In the genomic region with DNA sequence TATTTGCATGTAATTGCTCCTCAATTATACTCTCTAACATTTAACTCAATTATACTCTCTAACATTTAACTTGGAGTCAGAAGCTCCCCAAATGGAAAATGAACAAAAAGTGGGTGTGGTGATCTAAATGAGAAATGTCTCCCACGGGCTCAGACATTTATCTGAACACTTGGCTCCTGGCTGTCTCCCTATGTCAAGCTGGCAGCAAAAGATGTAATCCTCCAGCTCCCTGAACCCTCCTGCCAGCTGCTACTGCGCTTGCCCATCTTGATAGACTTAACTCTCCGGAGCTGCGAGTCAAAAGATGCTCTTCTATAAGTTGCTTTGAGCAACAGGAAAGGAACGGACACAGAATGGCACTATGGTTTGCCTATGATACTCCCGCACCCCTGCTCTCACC, we compare ENCODE assay signal across 22 mouse cellular contexts. TPM values are rescaled to one million over a fixed set of nuclear protein-coding genes. Genes with fewer than 3 reads are reported as not detected.
"Had no signal": no experiment of that assay in that cellular context is flagged by ENCODE, and none has a peak within 500 bp of the region (broad histone marks: within the 10 kb centered on the region; RNA-seq: fewer than 3 reads in every experiment).

No protein-coding gene starts in this region.

- H3K9ac ChIP-seq: limb, embryonic 13.5 days; liver, embryonic 15.5 days; midbrain, embryonic 13.5 days; neural tube, embryonic 12.5 days; stomach, embryonic 15.5 days had no signal

- H3K4me3 ChIP-seq: left cerebral cortex, adult 2 months; limb, embryonic 13.5 days; liver, embryonic 15.5 days; midbrain, embryonic 13.5 days; neural tube, embryonic 12.5 days; stomach, embryonic 15.5 days had no signal

- H3K4me2 ChIP-seq: limb, embryonic 13.5 days; liver, embryonic 11.5 days; liver, embryonic 15.5 days; midbrain, embryonic 13.5 days; neural tube, embryonic 12.5 days; stomach, embryonic 15.5 days had no signal

- H3K9me3 ChIP-seq: limb, embryonic 13.5 days; liver, embryonic 15.5 days; midbrain, embryonic 13.5 days; stomach, embryonic 15.5 days had no signal

- H3K36me3 ChIP-seq: limb, embryonic 13.5 days; liver, embryonic 15.5 days; midbrain, embryonic 13.5 days; neural tube, embryonic 12.5 days; stomach, embryonic 15.5 days had no signal

- H3K27ac ChIP-seq: limb, embryonic 13.5 days; liver, embryonic 15.5 days; midbrain, embryonic 13.5 days; neural tube, embryonic 12.5 days; stomach, embryonic 15.5 days had no signal

- H3K27me3 ChIP-seq: limb, embryonic 13.5 days; liver, embryonic 15.5 days; midbrain, embryonic 13.5 days; neural tube, embryonic 12.5 days; stomach, embryonic 15.5 days had no signal

- ATAC-seq: intestine, postnatal 0 days; lung, postnatal 0 days; midbrain, embryonic 13.5 days had no signal

- DNase-seq: kidney, adult 8-10 months; kidney, postnatal 25 days; lung, adult 2 months; lung, postnatal 36 days; retina, postnatal 1 day; right cerebral cortex, postnatal 4 days; thymus, postnatal 4 days had no signal

- H3K4me1 ChIP-seq: limb, embryonic 13.5 days; liver, embryonic 15.5 days; midbrain, embryonic 13.5 days; neural tube, embryonic 12.5 days; stomach, embryonic 15.5 days had no signal

RNA-seq across cellular contexts. Expression of gene Fbll1, which starts 54.1 kb away (rescaled TPM):
- total RNA-seq: megakaryocyte progenitor cell, adult 5-6 weeks; monocyte, adult 5-6 weeks; neutrophil, adult 5-6 weeks had no signal
- polyA plus RNA-seq: kidney, embryonic 16.5 days; limb, embryonic 13.5 days; liver, embryonic 11.5 days; liver, embryonic 15.5 days; lung, adult 2 months; lung, postnatal 0 days; spleen, adult 2 months; thymus, postnatal 0 days had no signal
